Mouse (Mus musculus) kidney, adult 9 months (tissue): ENCODE data around the gene Frg2f1.
A peak's percentile ranks its signal among the peaks of the same experiment; 100 is the strongest.
"Not testable (repeated sequence)": the region's sequence is repeated elsewhere in the genome, so short reads cannot be mapped to it uniquely, and the experiment has no call there.

ENCODE experiments used
- DNase-seq: peaks from one replicate; pipeline ENCODE4 v3.0.0; 2022

Gene Frg2f1

DNA sequence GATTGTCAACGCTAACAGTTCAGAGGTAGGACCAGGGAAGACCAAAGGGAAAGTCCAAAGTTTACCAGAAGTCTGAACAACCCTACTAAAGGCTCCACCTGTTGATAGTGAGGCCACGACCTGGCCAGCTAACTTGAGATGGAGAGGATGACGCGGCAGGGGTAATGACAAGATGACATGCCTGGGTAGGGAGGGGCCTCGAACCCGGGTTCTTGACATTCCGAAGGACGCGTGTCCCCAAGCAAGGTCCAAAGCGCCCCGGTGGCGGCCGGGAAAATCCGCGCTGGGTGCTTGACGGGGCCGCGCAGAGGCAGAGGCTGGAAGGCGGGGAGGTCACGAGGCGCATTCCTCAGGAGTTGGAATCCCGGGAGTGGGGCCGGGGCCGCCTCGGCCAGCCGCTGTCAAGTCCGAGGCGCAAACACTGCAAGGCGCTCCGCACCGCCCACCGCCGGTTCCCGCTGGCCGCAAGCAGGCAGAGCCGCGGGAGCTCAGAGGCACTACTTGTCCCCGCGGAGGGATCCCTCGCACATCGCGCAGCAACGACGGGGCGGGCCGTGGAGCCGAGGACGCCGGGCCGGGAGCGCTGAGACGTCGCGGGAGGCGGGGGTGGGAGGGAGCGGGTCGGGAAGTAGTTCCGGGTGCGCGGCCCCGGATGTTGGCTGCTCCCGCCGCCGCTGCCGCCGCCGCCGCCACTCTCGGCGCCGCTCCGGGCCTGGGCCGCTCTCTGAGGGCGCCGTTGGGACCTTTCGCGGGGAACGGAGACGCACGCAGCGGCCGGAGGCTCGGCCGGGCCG lies at the start of gene Frg2f1:
Gene Frg2f1, minus strand, starts transcription at position 499 of the 794 bp plus-strand sequence.
- DNase-seq = peak; percentile 96

DNA sequence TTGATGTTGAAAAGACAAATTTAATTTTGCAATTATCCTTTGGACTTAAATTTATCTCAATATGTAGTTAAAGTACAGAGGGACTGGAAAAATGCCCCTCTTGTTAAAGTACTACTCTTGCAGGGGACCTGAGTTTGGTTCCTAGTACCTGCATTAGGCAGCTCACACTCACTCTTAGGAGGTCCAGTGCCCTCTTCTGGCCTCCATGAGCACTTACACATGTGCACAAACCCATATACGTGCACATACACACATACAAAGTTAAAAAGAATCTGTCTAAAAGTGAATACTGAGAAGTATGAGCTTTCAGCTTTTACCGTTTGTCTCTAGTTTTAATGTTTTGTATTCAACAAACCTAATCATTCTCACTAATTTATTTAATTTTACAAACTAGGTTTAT lies 48.7 kb upstream of the Frg2f1 start:
- DNase-seq = no peak

DNA sequence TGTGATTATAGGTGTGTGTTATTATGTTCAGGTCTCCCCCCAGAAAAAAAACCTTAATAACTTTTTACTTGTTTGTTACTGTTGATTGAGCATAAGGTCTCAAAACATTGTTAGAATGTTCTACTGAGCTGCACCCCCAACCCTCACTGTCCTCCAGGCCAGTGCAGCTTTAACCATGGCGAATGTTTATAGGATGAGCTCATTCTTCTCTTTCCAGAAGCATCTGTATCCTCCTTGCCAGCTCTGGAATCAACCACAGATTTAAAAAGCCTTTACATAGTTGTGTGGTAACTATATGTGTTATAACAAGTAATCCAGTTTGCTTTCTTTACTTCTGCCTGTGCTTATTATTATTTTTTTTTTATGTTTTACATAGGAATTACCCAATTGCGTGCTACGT lies 36.1 kb upstream of the Frg2f1 start:
- DNase-seq = no peak

DNA sequence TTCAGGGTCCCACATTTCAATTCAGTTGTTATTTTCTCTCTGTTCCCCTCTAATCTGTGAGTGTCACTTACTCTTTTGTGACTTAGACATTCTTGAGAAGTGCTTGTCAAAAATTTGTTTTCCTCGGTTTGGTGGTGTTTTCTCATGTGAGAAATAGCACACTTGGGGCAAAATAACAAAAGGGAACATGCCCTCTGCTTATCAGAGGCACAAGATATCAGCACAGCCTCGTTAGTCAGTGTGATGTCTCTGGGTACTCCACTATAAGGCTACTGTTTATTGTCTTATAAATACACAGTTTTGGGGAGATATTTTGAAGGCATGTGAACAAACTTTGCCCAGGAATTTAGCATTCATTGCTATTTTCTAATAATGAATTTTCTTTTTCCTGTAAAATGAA lies 35.2 kb upstream of the Frg2f1 start:
- DNase-seq = no peak

DNA sequence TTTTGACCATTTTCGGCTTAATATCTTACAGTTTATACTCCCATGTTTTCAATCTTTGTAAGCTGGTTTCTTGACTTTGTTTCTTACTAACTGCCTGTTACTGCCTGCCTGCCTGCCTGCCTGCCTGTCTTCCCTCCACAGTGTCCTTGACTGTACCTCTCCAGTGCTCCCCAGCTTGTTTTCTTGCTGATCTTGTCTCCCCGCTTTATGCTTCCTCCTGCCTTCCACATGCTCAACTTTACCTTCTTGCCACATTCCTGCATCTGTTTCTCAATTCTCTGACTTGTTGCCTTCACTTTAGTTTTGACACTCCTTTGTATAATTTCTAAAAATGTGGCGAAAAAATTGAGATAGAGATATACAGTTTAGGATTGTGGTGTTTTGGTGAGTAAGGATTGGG lies 33.4 kb upstream of the Frg2f1 start:
- DNase-seq = no peak

DNA sequence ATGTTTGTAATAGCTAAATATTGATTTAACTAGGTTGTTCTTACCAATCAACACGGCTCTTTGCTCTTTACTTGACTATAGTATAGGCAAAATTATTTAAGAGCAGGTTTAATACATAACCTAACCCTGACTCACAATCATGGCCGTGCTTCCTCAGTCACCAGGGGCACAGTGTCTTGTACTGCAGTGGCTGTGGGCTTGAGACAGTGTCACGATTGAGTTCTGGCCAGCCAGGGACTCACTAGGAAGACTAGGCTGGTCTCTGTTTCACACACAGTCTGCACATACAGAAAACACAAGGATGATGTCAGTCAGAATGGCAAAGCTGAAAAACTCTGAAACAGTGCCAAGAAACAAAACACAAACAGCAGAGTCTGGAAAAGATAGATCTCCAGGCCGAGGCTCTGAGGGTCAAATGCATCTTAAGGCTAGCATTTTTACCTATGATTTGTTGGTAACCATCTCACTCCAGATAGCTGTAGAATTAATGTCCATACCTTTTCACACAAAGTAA lies 27.1 kb upstream of the Frg2f1 start:
- no peak for DNase-seq

DNA sequence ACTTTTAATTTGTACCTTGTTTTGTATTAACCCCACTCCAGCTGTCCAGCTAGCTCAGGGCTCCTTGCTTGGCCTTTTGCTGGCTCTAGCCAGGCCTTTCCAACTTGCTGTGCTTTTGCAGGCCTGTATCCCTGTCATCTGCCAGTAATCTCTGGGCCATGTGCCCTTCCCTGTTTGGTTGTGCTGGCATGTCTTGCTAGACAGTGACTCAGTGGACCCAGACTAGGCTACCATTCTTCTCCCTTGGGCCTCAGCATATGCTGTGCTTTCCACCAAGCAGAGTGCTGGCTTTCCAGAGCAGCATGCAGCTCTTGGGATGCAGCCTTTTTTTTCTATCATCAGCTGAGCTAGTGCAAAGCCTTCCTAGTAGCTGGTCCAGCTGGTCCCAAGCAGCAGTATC lies 23.8 kb upstream of the Frg2f1 start:
- no peak for DNase-seq

DNA sequence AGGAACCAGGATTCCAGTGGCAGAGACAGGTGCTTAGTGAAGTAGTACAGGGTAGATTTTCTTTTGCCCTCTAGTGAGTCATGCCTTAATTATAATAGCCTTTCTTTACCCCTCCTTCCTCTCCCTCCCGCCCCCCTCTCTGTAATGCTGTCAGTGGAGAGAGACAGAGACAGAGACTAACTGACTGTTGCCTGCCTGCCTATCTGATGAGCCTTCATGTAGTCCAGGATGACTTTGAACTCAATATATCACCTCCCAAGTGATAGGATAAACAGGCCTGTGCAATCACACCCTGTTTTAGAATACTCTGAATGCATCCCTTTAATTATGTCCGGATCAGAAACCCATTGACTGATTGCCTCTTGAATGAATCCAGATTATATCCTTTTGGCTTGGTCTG lies 16.1 kb upstream of the Frg2f1 start:
- DNase-seq = no peak

DNA sequence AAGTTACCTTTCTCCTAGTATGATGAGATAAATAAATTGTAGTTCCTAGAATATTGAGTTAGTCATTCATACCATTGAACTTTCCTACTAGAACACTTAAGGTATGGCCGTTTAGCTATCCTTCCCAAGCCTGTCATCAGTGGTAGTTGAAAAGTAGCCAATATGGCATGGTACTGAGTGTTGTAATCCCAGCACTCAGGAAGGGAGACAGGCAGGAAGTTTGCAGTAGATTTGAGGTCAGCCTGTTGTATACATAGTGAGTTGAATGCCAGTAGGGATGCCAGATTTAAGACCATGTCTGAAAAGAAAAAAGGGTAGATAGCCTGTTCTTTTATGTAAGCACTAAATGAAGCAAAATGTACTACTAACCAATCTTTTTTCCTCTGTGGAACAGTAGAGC lies 11.5 kb upstream of the Frg2f1 start:
- DNase-seq = no peak

DNA sequence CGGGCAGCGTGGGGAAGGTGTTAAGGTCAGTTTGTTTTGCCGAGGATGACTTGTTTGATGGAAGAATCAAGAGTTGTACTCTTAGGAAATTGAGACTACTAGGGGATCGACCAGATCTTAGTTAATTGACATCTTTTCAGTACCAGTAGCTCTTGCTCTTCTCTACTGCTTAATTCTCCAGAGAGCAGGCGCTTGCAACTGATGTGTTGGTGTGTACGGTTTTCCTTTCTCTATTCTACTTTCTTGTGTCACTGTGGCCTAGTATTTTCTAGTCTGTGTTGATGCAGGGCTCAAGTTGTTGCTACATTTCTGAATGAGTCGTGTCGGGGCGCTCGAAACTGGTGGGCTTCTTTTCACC lies 1.2 kb upstream of the Frg2f1 start:
- DNase-seq = peak; percentile 15

DNA sequence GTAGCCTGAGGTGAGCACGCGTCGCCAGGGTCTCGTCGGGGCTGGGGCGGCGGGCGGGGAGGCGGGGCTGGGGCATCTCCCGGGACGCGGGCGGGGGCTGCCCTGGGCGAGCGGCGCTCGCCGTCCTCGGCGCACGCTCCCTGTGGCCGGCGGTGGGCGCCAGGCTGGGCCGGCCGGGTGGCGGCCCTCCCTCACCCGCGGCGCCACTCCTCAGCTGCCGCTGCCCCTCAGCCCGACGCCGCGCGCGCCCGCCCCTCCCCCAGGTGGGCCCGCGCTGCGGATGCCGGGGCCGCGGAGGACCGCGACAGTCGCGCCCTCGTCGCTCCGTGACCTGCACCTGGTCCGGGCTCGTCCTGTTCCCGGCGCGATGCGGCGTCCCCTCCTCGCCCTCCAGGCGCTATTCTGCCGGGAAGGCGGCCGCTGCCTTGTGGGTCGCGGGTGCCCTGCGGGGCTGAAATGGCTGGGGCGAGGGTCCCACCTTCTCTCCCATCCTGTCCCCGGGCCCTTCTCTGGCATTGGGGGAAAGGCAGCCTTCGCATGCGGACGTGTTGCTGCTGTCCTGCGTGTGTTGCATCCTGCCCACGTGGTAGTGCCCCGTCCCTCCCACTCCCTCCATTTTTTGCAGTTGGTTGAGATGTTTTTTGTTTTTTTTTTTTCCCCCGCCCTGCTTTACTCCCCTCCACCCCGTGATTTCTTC lies 655 bp upstream of the Frg2f1 start:
- DNase-seq = peak; percentile 37

DNA sequence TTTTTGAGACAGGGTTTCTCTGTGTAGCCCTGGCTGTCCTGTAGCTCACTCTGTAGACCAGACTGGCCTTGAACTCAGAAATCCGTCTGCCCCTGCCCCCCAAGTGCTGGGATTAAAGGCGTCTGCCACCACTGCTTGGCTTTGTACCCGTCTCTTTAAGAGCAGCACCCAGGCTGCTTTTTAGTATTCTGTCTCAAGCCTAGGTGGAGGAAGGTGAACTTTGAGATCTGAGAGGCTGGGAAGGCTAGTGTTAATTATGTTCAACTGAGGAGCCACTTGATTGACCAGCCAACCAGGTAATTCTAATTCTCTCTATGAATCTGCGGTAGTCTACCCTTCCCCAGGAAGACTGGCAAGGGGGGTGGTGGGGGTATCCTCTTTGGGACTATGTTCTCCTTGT lies 1.9 kb downstream of the Frg2f1 start:
- peak; percentile 57 for DNase-seq

DNA sequence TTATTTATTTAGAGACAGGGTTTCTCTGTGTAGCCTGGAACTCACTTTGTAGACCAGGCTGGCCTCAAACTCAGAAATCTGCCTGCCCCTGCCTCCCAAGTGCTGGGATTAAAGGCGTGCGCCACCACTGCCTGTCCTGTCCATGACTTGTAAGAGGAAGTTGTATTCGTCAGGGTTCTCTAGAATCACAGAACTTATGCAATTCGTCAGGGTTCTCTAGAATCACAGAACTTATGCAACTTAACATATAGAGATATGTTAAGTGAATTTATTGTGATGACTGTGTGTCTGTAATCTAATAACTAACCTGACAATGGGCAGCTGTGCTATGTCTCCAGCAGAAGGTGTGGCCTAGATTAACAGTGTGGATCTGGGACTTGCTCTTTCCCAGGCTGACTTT lies 2.7 kb downstream of the Frg2f1 start, which contains the start of gene Foxj3:
Gene Foxj3, plus strand, starts transcription at position 390 of the 400 bp plus-strand sequence.
- DNase-seq = not testable (repeated sequence)

DNA sequence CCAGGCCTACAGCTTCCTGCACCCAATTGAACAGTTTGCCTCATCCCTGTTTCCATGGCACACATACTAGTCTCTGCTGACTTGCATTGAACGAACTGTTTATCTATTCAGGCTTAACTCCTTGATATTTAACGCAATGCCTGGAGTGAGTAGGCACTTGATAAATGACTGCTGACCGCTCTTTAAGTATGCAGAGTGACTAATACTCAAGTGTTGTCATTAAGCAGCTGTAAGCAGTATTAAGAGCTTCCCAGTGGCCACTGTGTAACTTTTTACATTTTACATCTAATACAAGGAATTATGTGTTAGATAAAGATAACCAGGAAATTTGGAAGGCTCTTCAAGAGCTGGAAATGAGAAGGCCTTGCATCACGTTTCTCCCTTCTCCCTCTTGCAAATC lies 4.2 kb downstream of the Frg2f1 start:
- DNase-seq = no peak

DNA sequence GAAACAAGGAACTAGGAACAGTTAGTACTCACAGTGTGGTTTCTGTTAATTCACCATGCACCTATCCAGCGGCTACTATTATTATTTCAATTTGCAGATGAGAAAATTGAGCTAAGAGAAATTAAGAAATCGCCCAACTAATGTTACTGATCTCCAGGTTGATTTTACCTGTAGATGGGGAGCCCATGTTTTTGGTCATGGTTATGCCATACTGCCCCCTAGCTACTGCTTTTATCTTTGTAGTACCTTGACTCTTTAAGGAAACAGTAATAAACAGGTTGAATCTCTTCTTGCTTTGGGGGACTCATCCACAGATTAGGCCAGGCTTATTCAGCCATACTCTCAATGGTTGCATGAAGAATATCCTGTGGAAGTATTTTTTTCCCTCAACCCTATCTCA lies 7.5 kb downstream of the Frg2f1 start:
- DNase-seq = peak; percentile 46

DNA sequence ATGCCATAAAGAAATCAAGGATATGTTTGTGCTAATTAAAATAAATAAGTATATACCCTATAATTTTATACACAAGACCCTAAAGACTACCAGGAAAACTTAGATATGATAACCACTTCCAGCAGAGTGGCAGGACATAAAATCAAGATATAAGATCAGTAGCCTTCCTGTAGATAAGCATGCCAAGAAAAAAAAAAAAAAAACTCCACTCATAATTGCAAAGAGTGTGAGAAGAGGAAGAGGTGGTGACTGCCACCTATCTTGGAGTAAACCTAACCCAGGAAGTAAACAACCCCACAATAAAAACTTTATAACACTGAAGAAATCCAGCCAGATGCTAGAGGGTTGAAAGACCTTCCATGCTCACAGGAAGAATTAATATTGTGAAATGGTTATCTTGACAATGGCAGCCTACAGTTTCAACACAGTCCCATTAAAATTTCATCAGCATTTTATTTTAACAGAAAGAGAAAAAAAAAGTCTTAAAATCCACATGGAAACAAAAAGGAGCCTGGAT lies 12.9 kb downstream of the Frg2f1 start:
- DNase-seq = no peak

DNA sequence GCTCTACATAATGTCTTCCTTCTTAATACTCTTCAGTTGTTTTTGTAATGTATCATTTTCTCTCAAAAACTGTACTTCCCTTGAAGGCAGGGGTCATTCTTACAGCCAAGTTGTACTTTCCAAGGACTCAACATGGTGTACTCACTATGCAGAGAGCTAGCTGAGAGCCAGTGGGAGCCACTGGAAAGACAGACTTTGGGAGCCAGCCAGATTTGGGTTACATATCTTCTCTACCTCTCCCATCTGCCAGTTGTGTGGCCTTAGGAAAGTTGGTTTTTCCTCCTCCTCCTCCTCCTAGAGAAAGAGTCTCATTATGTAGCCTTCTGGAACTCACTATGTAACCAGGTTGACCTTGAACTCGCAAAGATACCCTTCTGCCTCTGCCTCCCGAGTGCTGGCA lies 14.9 kb downstream of the Frg2f1 start:
- no peak for DNase-seq

DNA sequence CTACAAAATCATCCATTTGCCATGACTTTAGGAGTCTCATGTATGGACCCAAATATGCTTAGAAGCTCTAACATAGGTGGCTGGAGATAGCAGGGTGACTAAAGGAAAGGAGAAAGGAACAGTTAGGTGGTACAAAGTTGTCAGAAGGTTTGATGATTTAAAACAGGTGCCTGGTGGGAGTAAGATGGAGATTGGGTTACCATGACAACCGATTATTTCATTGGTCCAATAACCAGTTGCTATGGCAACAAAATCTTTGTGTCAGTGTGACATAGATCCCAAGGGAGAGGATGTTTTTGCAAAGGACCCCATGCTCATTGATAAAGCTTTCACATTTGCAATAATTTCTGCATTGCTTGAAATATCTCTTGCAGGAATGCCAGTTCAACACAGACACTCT lies 15.3 kb downstream of the Frg2f1 start:
- no peak for DNase-seq

DNA sequence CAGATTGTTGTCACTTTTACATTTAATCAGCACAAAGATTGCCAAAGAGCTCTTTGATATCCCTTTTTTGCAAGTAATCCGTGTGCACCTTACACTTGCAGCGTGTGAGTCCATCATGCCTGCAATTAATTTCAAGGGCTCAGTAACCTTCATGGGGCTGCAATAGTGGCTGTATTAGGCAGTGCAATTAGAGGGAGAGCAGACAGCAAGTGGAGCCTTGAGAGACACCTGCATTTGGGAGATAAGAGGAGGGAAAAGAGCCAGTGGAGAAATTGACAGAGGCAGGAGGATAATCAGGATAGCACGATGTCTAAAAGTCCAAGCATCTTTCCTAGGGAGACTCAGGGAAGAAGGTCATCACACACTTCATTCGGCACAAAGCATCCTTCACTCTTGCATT lies 15.8 kb downstream of the Frg2f1 start:
- no peak for DNase-seq

DNA sequence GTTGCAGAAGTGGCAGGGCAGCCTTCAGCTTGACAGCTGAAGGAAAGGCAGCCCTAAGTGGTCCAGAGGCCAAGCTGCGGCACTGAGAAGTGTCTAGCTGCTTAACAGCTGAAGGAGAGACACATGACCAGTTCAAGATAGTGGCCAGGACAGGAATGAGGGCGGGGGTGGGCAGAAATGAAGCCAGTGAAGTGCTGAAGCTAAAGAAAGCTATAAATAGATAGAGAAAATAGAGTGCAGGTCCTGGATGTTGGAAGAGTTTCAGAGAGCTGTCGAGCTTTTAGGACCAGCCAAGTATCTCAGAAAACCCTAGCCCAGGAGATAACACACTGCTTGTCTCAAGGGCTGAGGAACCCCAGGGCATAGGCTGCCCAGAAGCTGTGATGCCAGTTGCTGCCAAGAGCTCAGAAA lies 26.6 kb downstream of the Frg2f1 start:
- no peak for DNase-seq

DNA sequence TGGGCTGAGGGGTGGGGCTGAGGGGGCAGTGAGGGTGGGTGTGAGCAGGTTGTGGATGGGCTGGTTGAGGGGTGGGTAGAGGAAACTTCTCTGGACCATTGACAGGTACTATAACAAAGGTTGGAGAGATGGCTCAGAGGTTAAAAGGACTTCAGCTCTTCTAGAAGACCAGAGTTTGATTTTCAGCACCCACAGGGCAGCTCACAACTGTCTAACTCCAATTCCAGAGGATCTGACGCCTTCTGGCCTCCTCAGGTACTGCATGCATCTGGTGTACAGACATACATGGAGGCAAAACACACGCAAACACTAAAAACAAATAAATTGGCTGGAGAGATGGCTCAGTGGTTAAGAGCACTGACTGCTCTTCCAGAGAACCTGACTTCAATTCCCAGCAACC lies 27.7 kb downstream of the Frg2f1 start:
- DNase-seq = no peak

DNA sequence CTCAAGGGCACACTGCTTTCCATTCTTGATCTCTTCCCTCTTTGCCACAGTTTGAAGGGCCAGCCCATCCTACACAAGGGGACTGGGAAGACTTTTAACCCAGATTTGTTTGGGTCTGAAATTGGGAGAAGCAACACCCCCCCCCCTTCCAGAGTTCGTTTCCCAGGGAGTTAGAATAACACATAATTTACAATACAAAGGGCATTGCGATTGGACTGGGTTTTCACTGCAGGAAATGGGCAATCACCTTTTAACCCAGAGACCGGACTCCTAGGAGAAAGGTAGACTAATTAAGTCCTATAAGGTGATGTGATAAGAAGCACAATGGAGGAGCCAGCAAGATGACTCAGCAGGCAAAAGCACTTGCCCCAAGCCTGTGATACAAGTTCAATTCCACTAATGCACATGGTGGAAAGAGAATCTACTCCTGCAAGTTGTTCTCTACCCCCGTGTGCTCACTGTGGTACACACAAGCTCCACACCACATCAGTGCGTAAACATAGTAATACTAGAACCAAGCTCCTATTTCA lies 40.9 kb downstream of the Frg2f1 start:
- DNase-seq = no peak

DNA sequence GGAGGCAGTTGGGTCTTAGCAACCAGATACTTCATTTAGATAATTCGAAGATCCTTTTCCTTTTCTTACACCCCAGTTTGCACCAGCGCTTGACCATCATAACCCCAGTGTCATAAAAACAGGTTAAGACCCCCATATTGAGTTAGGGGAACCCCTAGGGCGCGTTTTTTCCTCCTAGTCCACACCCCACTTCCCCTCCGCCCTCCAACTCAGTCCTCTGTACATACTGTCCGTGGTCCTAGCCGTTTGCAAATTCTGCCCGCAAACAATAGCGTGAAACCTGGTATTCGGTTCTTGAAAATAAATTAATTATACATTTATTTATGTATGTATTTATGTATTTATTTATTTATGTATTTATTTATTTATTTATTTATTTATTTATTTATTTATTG lies 46.4 kb downstream of the Frg2f1 start:
- no peak for DNase-seq
